Mouse (Mus musculus): ENCODE measurements around the gene Lemd2.
A peak's percentile ranks its signal among the peaks of the same experiment; 100 is the strongest.
"Not testable (repeated sequence)": the region's sequence is repeated elsewhere in the genome, so short reads cannot be mapped to it uniquely, and the experiment has no call there.

Lemd2 gene

DNA sequence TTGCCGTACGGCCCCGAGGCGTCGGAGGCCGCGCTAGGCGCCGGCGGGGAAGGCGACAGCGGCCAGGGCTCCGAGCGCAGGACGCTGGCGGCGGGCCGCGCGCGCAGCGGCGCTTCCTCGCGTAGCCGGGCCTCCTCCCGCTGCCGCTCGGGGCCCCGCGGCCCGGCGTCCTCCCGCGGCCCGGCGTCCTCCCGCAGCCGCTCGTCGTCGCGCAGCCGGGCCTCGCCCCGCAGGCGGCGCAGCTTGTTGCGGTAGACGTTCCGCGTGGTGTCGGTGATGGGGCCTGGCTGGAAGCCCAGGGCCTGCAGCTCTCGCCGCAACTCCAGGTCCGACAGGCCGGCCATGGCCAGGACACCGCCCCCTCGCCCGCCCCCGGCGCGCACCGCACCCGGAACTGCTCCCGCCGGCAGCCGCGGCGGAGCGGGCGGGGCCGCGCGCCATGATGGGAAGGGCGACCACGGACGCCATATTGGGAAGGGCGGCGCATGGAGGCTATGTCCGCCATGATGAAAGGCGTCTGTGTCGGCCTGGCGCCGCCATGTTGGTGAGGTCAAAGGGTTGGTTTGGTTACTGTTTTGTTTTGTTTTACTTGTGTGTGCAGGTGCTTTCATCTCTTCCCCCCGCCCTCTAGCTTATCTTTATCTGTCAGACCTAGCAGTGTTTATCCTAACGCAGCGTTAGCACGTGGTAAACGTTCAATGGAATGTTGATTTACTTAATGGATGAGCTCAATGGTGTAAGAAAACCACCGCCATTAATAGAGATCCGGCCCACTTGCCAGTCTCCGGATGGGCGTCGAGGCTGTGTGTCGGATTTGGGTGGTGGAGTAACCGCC lies at the start of gene Lemd2:
Gene Lemd2 (minus strand): TSS at position 395 of the 835 bp plus-strand sequence.
- peak; percentile 97 to 98 for DNase-seq

DNA sequence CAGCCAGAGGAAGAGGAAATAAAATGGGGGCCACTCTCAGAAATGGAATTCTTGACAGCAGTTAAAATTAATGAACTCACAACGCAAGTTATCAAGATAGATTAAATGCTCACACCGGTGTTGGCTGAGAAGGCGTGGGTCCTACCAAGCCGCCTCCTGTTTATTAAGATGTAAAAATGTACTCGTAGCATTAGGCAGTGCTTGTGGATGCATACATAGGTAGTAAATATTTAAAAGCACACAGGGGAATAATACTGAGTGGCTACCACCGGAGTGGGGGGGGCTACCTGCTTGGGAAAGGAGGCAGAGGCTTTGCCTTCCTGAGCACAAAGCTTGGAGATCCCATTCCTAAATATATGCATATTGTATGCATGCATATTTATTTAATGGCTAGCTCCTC lies 46.9 kb upstream of the Lemd2 start:
- no peak for DNase-seq

- DNase-seq = peak; percentile 50 to 71
These were observed 46.2 kb upstream of the Lemd2 start for GRCm38 (mm10) chr17:27250461-27250860.

- no peak for DNase-seq
These were observed 44.8 kb upstream of the Lemd2 start for GRCm38 (mm10) chr17:27249073-27249472.

DNA sequence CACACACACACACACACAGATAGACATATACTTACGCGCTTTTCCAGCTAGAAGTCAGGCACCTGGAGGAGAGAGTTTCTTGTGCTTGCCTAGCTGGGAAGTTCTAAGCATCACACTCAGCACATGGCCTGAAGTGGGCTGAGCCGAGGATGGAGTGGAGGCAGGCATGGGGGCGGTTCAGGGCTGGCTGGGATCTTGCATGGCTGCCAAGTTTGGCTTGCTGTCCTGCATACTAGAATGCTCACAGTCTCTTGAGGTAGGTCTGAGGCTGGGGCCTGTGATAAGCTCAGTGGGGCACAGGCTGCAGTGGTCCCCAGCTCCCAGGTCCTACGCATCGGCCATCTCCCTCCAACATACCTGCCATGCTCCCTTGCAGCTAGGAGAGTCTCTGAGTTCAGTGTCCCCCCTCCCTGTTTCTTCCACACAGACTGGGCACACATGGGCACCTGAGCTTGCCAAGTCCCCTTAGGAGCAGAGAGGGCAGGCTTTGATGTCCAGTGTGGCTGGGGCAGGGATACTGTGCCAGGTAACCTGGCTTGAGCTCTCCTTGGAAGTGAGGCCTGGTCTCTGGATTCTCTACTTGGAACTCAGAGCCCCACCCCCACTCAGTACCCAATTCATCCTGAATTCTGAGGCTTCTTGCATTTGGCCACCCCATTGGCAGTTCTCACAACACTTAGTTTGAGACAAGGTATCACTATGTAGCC lies 43.6 kb upstream of the Lemd2 start:
- DNase-seq = no peak

DNA sequence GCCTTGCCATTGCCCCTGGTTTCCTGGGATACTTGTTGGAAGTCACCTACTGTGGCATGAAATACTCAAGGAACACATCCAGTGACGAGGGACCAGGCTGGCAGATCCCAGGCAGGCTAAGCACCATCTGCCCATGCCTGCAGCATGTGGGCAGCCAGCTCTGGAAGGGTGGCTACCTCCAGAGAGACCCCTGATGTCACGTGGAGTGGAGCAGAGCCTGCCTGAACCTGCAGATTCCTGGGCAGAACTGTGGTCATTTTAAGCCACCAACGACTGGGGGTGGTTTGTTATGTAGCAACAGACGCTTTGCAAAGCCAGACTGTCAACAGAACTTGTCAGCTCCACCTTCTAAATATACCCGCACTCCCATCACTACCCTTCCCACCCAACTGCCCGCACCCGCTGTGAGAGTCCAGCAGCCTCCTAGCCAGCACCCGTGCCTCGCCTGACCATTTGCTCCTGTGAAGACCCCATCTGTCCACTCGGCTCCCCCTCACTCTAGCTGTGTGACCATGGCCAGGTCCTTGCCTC lies 41.6 kb upstream of the Lemd2 start:
- no peak for DNase-seq

DNA sequence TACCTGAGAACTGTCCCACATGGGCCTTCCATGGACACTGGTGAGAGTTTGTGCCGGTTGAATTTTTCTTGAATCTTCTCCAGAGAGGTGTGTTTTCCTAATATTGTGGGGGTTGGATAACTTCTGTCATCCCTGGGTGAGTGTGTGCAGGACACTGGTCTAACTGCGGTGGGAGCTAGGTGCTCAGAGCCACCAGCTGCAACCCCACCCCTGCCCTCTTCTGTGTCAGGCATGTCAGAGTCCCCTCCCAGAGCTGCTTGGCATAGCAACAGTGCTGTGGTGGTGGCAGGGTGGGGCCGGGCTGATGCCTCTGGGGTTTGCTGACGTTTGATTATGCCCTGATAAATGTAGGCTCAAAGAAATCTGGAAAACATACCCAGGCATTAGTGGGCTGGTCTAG lies 40.6 kb upstream of the Lemd2 start:
- DNase-seq = no peak

GRCm38 (mm10) chr17:27242194-27243189 lies 38.2 kb upstream of the Lemd2 start:
- DNase-seq = peak; percentile 36 to 61

DNA sequence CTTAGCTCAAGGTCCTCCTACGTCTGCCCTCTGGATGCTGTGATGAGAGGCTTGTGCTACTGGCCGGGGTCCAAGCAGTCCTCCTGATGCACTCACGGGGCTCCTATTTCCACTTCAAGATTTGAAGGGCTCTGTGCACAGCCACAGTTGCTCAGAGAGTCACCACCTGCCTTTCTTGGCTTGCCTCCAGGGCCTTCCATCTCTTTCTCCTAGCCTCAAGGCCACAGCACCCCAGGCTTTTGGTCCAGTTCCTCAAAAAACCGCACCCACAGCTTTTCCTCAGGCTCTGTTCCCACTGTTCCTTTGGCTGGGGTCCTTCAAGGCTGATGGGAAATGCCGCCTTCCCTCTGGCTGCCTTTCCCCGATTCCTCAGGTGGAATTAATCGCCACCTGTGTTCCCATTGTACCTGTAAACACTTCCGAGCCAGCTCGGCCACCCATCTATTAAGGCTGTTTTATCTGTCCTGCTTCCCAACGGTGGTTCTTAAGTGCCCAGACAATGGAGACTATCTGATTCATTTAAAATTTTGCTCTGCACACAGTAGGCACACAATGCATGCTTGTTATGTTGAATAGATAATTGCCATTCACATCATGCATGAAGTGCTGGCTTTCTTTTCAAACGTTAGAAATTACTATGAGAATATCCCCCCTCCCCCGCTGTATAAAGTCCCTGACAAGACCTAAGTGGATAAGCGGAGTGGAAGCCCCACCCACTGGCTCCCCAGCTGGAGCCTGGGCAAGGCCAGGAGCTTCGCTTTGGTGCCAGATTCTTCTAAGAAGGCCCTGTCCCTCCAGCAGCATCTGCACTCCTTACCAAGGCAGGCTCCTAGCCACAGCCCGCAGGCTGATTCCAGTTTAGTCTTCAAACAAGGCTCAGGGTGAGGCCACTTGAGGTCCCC lies 36.5 kb upstream of the Lemd2 start:
- peak; percentile 49 to 62 for DNase-seq

- no peak for DNase-seq
These were observed 35.7 kb upstream of the Lemd2 start for GRCm38 (mm10) chr17:27239941-27240340.

DNA sequence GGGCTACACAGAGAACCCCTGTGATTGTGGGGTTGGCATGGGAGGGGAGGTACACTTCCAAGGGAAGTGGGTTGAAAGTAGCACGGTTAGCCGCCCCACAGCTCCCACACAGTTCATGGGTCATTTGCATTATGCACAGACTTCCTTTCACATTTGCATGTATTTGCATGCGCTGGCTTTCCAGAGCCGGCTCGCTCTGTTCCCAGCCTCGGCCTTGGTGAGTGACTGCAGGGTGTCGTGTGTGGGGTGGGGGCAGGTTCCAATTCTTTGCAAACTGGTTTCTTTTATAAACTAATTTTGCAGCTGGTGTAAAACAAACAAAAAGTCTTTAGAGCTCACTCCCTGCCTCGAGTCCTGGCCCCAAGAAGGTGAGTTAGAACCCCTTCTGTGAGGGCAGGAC lies 34.4 kb upstream of the Lemd2 start:
- DNase-seq = peak; percentile 35 to 47

DNA sequence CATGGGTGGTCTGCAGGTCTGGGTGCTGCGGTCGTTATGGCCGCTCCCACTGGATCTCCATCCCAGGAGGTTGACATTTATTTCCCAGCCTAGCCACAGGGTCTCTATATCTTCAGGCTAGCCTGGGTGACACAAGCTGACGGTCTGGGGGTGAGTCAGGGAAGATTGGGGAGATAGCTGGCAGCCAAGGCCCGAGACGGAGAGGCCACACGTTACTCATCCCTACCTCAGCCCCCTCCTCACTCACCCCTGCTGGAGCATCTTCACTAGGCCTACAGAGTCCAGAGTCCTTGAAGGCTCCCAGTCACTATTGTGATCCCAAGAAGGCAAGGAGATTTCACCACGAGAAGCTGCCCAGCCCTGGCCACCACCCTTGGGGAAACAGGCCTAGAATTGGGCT lies 33.5 kb upstream of the Lemd2 start:
- no peak for DNase-seq

GRCm38 (mm10) chr17:27233298-27233697 lies 29.0 kb upstream of the Lemd2 start:
- DNase-seq = no peak

GRCm38 (mm10) chr17:27232176-27232575 lies 27.9 kb upstream of the Lemd2 start:
- no peak for DNase-seq

DNA sequence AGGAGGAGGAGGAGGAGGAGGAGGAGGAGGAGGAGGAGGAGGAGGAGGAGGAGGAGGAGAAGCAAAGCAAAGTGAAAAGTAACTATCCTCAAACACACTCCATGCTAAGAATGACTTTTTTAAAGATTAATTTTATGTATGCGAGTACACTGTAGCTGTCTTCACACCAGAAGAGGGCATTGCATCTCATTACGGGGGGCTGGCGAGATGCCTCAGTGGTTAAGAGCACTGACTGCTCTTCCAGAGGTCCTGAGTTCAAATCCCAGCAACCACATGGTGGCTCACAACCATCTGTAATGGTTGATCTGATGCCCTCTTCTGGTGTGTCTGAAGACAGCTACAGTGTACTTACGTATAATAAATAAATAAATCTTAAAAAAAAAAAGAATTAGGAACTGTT lies 27.3 kb upstream of the Lemd2 start:
- DNase-seq = not testable (repeated sequence)

DNA sequence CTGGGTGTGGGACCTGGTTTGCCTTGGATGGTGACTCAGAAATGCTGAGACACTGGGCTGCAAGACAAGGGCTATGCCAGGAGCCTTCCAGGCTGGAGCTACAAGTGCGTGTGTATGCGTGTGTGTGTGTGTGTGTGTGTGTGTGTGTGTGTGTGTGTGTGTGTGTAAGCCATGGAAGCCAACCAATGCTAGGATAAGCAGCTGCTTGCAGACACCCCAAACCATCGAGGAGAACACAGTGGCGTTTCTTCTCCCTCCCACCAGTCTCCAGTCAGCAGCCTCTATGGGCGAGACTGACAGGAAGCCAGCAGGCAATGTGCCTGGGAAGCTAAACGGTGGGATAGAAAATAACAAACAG lies 26.9 kb upstream of the Lemd2 start:
- no peak for DNase-seq

- DNase-seq = no peak
These were observed 26.3 kb upstream of the Lemd2 start for GRCm38 (mm10) chr17:27230455-27231145.

GRCm38 (mm10) chr17:27229710-27230454 lies 25.6 kb upstream of the Lemd2 start:
- DNase-seq = no peak

GRCm38 (mm10) chr17:27228216-27228915 lies 24.1 kb upstream of the Lemd2 start:
- peak; percentile 97 to 98 for DNase-seq

GRCm38 (mm10) chr17:27227258-27227657 lies 23.0 kb upstream of the Lemd2 start:
- no peak for DNase-seq

Measured in kidney, postnatal 4 days (tissue).